Mouse (Mus musculus) lung, embryonic 16.5 days (tissue): ENCODE results near the gene Trp53rkb. TPM values are rescaled to one million over a fixed set of nuclear protein-coding genes. Genes with fewer than 3 reads are reported as not detected.
"Not testable (repeated sequence)": the region's sequence is repeated elsewhere in the genome, so short reads cannot be mapped to it uniquely, and the experiment has no call there.

Experiments used
- ATAC-seq: fragments of 200-750 bp; cut with Nextera tagmentation; 2 replicates; pipeline ENCODE4 v1.8.0; 2017; ENCODE audit warnings: low read depth, mild to moderate bottlenecking, moderate library complexity
- H3K27ac ChIP-seq: fragments of 300-500 bp; sonication (generic); 2 replicates; pipeline ENCODE4 v1.5.1; 2014; ENCODE audit warnings: mild to moderate bottlenecking, control low read depth, low read length
- H3K27me3 ChIP-seq: fragments of 300-500 bp; sonication (generic); 2 replicates; pipeline ENCODE4 v1.6.1; 2014; ENCODE audit warnings: low read depth, low read length, mixed read lengths; ENCODE audit not compliant: control insufficient read depth, insufficient read depth
- H3K36me3 ChIP-seq: fragments of 300-500 bp; sonication (generic); 2 replicates; pipeline ENCODE4 v1.6.1; 2014; ENCODE audit warnings: low read length; ENCODE audit not compliant: control insufficient read depth, insufficient read depth
- H3K4me1 ChIP-seq: fragments of 300-500 bp; sonication (generic); replicated peaks from 2 replicates; pipeline ENCODE4 v1.6.1; 2014; ENCODE audit warnings: low read length, mixed read lengths; ENCODE audit not compliant: control insufficient read depth, insufficient read depth
- H3K4me2 ChIP-seq: fragments of 300-500 bp; sonication (generic); 2 replicates; pipeline ENCODE4 v1.6.1; 2014; ENCODE audit warnings: low read depth, low read length, control low read depth
- H3K4me3 ChIP-seq: fragments of 300-500 bp; sonication (generic); 2 replicates; pipeline ENCODE4 v1.5.1; 2014; ENCODE audit warnings: mild to moderate bottlenecking, low read length, control low read depth
- H3K9ac ChIP-seq: fragments of 300-500 bp; sonication (generic); 2 replicates; pipeline ENCODE4 v1.6.1; 2014; ENCODE audit warnings: low read length, control low read depth
- H3K9me3 ChIP-seq: fragments of 300-500 bp; sonication (generic); 2 replicates; pipeline ENCODE4 v1.6.1; 2016; ENCODE audit warnings: low read length; ENCODE audit not compliant: control insufficient read depth
- WGBS: fragments of 180-500 bp; shearing (Covaris S2); extraction: QIAGEN DNeasy Blood & Tissue Kit; methylation state at CpG from one replicate; pipeline ENCODE4 v1.1.7; 2014; 5-methylcytosine and 5-hydroxymethylcytosine counted together
- polyA plus RNA-seq: library from polyadenylated mRNA; unstranded; fragments of >200 nt; fragmentation: Nextera tagmentation; extraction: Ambion mirVana; gene quantifications from 2 replicates; pipeline ENCODE4 v1.2.1, GENCODE M21; 2015

The Trp53rkb gene
- polyA plus RNA-seq, 1 experiment from 2014 or later, result 5.8 TPM

DNA sequence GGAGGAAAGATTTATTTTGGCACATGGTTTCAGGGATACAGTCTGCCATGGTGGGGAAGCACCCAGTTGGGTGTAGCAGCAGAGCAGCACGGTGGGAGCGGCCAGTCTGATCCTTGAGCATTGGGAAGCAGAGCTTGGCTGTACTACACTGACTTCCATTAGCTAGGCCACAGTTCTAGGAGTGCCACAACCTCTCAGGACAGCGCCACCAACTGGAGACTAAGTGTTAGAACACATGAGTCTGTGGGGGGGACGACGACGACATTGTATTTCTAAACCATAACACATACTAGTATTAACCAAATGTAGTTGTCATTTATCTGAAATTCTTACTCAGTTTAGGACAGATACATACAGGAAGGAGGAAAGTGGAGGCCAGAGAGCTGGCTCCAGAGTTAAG lies 8.0 kb upstream of the Trp53rkb start:
- H3K4me3 ChIP-seq, result no peak overlapping the region
- no peak overlapping the region for H3K4me2 ChIP-seq
- 81% methylated on average over 6 of the region's 6 CpGs for WGBS
- no peak for ATAC-seq
- H3K36me3 ChIP-seq, result no peaks in the 10 kb centered on the region
- H3K9me3 ChIP-seq, result no peaks in the 10 kb centered on the region
- H3K27me3 ChIP-seq, result no peaks in the 10 kb centered on the region
- H3K4me1 ChIP-seq, result peaks cover 9% of the 10 kb centered on the region
- no peak overlapping the region for H3K27ac ChIP-seq
- no peak overlapping the region for H3K9ac ChIP-seq

DNA sequence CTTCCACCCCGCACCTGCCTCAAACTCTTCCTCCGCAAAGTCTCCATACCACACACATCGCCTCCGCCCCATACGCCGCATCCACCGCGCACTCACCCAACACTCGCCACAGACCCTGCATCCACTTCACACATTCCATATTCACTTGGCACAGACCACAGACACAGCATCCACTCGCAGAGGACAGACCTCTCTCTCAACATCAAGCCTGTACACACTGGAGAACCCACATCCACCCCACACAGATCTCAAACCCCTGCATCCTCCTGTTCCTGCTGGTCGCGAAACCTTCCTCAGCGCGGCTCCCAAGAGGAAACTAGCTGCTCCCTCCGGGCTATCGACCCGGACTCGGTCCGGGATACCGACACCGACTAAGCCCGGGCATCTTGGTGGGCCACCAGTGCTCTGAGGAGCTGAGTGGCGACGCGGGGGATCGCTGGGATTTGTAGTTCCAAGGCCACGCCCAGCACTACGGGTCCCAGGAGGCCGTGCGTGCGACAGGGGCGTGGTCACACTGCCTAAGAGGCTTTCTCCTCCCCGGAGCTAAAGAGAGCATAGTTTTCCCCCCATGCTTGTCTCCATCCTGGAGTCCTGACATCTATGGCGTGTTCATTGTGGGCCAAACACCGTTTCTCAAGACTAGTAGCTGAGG lies 5.9 kb upstream of the Trp53rkb start:
- Histone ChIP-seq H3K9me3 (no peaks in the 10 kb centered on the region), H3K4me1 (peaks cover 9% of the 10 kb centered on the region), H3K9ac (peak overlapping the region; percentile 87), H3K27ac (0 out of 2 replicates have a peak overlapping the region, but pooled peaks have one; percentile 9), H3K4me3 (peak overlapping the region; percentile 73), H3K36me3 (no peaks in the 10 kb centered on the region), H3K4me2 (peak overlapping the region; percentile 96), H3K27me3 (no peaks in the 10 kb centered on the region)
- under 1% methylated on average over 35 of the region's 35 CpGs for WGBS
- ATAC-seq, result peak; percentile 99

- no peaks in the 10 kb centered on the region for H3K9me3 ChIP-seq
- H3K27ac ChIP-seq, result no peak overlapping the region
- H3K4me2 ChIP-seq, result no peak overlapping the region
- ATAC-seq, result no peak
- no peaks in the 10 kb centered on the region for H3K27me3 ChIP-seq
- no peak overlapping the region for H3K9ac ChIP-seq
- peaks cover 14% of the 10 kb centered on the region for H3K4me1 ChIP-seq
- WGBS, result 77% methylated on average over 5 of the region's 5 CpGs
- H3K4me3 ChIP-seq, result no peak overlapping the region
- peaks cover 2% of the 10 kb centered on the region; the same call in 1 of the 2 replicates for H3K36me3 ChIP-seq
These were observed 593 bp upstream of the Trp53rkb start for GRCm38 (mm10) chr2:166791738-166792137.

DNA sequence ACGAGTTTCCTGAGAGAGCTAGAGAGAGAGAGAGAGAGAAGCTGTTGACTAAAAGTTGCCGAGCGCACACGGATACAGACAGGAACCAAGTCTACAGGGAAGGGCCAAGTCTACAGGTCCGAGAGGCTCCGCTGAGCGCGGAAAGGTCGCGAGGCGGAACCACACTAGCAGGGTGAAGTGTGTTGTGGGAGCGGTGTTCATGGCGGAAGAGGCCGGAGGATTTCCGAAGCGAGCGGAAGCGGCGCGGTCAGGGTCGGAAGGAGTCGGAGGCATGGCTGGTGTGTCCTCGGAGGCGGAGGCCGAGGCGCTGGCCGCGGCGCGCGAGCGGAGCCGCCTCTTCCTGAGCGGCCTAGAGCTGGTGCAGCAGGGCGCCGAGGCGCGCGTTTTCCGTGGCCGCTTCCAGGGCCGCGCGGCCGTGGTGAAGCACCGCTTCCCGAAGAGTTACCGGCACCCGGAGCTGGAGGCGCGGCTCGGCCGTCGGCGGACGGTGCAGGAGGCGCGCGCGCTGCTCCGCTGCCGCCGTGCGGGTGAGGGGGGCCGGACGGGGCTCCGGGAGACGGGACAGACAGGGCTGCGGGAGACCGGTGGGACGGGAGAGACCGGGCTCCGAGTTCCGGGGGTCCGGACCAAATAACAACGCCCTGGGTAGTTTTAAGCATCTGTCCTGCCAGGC lies 1.3 kb downstream of the Trp53rkb start:
- H3K27me3 ChIP-seq, result not testable (repeated sequence)

GRCm38 (mm10) chr2:166799615-166800472 lies 7.5 kb downstream of the Trp53rkb start:
- Histone ChIP-seq H3K4me2 (no peak overlapping the region), H3K9me3 (no peaks in the 10 kb centered on the region), H3K27ac (no peak overlapping the region), H3K4me3 (no peak overlapping the region), H3K9ac (no peak overlapping the region), H3K36me3 (peaks cover 10% of the 10 kb centered on the region), H3K27me3 (no peaks in the 10 kb centered on the region), H3K4me1 (no peaks in the 10 kb centered on the region)
- WGBS, result 75% methylated on average over 11 of the region's 11 CpGs
- ATAC-seq, result no peak

More for the DNA sequence above, 1.3 kb downstream of the Trp53rkb start:
- WGBS, result under 1% methylated on average over 59 of the region's 76 CpGs
- H3K36me3 ChIP-seq, H3K9me3 ChIP-seq: not testable (repeated sequence)
- Histone ChIP-seq H3K4me3 (peak overlapping the region; percentile 72), H3K4me2 (peak overlapping the region; percentile 53), H3K4me1 (peaks cover 11% of the 10 kb centered on the region), H3K9ac (peak overlapping the region; percentile 83), H3K27ac (peak overlapping the region; percentile 54)
- peak; percentile 96 for ATAC-seq

DNA sequence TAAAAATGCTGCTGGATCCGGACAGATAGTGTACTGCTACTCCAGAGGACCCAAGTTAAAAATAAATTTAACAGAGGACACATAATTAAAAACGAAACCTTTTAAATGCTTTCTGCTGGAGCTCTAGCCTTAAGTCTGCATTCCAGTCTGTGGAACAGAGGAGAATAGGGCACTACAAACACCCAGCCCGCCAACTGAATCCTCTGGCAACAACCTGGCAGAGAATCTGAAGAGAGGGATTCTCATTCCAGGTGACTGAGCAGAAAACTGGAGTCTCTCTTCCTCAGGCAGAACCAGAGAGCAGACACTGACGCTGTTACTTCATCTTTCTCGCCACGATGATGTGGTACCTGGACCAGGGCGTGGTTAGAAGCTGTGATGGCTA lies 8.1 kb downstream of the Trp53rkb start:
- no peak overlapping the region for H3K9ac ChIP-seq
- H3K36me3 ChIP-seq, result peaks cover 10% of the 10 kb centered on the region
- H3K9me3 ChIP-seq, result no peaks in the 10 kb centered on the region
- no peak overlapping the region for H3K4me3 ChIP-seq
- no peaks in the 10 kb centered on the region for H3K27me3 ChIP-seq
- no peak overlapping the region for H3K27ac ChIP-seq
- no peaks in the 10 kb centered on the region for H3K4me1 ChIP-seq
- ATAC-seq, result no peak
- 84% methylated on average over 7 of the region's 7 CpGs for WGBS
- H3K4me2 ChIP-seq, result no peak overlapping the region

- 56% methylated on average over 2 of the region's 2 CpGs for WGBS
- no peak for ATAC-seq
- Histone ChIP-seq H3K4me1 (peaks cover 4% of the 10 kb centered on the region), H3K4me3 (no peak overlapping the region), H3K27ac (no peak overlapping the region), H3K36me3 (peaks cover 10% of the 10 kb centered on the region), H3K9me3 (no peaks in the 10 kb centered on the region), H3K4me2 (no peak overlapping the region), H3K9ac (no peak overlapping the region), H3K27me3 (no peaks in the 10 kb centered on the region)
These were observed 9.1 kb downstream of the Trp53rkb start for GRCm38 (mm10) chr2:166801436-166801835.

DNA sequence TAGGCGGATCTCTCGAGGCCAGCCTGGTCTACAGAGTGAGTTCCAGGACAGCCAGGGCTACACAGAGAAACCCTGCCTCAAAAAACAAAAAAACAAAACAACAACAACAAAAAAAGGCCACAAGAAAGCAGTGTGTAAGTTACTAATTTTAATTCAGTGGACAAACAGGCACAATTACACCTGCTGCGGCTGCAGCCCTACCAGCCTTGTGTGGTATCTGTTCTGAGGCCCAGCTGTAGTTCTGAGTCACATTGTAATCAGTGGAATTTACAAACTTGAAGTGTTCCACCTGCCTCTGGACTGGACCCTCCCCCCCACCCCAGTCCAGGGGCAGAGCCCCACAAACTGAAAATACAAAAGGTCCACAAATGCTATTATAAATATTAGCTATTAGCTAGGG lies 11.0 kb downstream of the Trp53rkb start:
- peaks cover 9% of the 10 kb centered on the region for H3K4me1 ChIP-seq
- WGBS, result 82% methylated on average over 3 of the region's 3 CpGs
- no peaks in the 10 kb centered on the region for H3K27me3 ChIP-seq
- H3K27ac ChIP-seq, result no peak overlapping the region
- H3K9ac ChIP-seq, result no peak overlapping the region
- no peak for ATAC-seq
- no peak overlapping the region for H3K4me2 ChIP-seq
- H3K36me3 ChIP-seq, result no peaks in the 10 kb centered on the region
- no peaks in the 10 kb centered on the region for H3K9me3 ChIP-seq
- H3K4me3 ChIP-seq, result no peak overlapping the region
